Mouse (Mus musculus): Measurements from ENCODE around the gene Deaf1.
"Not testable (repeated sequence)": the region's sequence is repeated elsewhere in the genome, so short reads cannot be mapped to it uniquely, and the experiment has no call there.

Deaf1 gene

DNA sequence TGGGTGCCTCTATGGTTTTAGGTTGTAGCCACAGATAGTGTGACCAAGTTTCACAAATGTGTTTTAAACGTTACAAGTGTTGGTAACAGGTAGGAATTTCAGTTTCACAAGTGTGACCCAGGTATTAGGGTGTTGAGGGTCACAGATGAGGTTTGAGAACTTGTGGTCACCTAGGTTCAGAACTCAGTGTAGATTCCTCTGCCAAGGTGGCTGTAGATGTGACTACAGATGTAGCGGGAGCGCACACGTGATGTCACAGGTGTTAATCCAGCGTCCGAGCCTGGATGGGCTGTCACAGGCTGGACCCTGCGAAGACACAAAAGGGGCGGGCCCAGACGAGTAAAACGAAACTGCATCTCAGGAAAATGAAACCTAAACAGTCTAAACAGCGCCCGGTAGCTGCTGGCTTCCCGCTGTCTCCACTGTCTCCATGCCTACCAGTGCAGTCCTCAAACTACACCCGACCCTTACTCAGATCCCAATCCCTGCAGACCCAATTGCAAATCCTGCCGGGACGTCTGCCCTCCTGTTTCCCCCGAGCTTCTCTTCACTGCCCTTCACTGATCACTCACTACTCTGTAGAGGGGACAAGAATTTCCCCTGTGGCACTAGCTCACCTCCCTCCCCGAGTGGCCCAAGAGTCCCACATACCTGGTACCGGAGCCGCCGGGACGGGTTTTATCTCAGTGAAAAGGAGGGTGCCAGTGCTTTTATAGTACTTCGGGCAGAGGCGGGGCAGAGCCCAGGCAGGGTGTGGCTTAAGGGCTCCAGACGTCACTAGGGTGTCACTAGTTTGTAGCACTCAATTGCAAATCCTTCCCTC lies 61.5 kb downstream of the Deaf1 start, which contains the start of gene Irf7:
Gene Irf7 (minus strand): TSS at position 743 of the 823 bp plus-strand sequence.
- in situ Hi-C loops (cut with MboI; ENCODE audit: unreplicated experiment in 2 of 2) = loop anchor here (5.0 to 10.0 kb wide), 3 partner anchors 49 to 99 kb away; no protein-coding TSS in a partner anchor

DNA sequence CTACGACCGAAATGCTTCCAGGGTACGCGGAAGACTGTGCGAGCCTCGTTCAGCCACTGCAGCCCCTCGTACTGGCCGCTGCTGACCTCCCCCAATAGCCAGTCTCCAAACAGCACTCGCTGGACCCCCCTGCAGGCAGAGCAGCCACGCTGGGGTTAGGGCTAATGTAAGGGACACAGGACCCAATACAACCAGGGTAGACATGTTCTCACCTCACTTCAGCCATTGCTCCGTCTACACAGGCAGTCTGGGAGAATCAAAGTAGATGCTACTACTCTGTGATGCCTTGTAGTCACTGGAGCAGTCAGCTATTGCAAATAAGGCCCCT lies 62.1 kb downstream of the Deaf1 start:
- in situ Hi-C loops (cut with MboI; ENCODE audit: unreplicated experiment in 2 of 2) = loop anchor here (5.0 to 10.0 kb wide), 3 partner anchors 49 to 99 kb away; no protein-coding TSS in a partner anchor

DNA sequence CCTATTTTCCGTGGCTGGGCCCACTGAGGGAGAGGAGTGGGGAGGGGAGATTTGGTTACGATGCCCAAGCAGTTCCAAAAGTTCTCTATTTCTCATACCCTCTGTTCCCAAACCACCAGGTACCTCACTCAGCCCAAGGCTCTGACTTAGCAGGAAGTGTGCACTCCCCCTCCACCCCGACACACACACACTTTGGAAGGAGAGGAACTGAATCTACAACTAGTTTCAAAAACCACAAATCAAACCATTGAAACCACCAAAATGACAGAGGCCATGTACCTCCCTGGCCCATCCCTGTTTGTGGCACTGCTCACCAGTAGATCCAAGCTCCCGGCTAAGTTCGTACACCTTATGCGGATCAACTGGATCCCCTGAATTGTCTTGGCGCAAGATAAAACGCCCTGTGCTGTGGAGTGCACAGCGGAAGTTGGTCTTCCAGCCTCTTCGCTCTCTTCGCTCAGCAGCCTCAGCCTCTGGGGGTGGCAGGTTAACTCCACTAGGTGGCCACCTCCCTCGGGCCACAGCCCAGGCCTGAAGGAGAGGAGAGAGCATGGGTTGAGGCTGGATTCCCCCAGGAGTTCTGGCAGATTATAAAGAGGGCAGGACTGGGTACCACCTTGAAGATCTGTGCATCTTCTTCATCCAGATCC lies 62.6 kb downstream of the Deaf1 start:
- in situ Hi-C loops (cut with MboI; ENCODE audit: unreplicated experiment in 2 of 2) = loop anchor here (5.0 to 10.0 kb wide), 3 partner anchors 50 to 100 kb away; no protein-coding TSS in a partner anchor

DNA sequence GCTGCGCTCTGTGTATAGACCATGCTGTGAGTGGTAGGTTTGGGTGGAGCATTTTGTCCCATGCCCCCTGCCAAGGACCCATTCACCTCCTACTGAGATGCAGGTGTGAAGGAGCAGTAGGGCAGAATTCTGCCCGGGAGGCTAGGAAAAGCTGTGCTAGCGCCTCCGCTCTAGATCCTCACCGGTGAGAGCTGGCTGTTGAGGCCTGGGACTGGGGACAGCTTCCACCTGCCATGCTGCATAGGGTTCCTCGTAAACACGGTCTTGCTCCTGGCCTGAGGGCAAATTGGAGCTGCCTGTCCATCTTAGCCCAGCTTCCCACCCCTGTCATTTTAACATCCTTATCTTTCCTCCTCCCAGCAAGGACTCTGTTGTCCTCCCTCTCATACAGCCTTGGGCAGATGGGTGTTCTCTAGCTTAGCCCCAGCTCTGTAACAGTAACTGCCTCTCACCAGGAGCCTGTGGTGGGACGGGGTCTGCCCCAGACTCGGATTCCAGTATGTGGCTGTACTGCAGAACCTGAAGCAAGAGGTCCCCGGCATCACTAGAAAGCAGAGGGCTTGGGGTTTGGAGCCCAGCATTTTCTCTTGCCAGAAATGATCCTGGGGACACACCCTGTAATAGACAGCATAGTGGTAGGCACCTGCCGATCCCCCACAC lies 63.3 kb downstream of the Deaf1 start:
- in situ Hi-C loops (cut with MboI; ENCODE audit: unreplicated experiment in 2 of 2) = loop anchor here in 1 of 2 experiments (10.0 kb wide), 2 partner anchors 51 to 101 kb away; no protein-coding TSS in a partner anchor

DNA sequence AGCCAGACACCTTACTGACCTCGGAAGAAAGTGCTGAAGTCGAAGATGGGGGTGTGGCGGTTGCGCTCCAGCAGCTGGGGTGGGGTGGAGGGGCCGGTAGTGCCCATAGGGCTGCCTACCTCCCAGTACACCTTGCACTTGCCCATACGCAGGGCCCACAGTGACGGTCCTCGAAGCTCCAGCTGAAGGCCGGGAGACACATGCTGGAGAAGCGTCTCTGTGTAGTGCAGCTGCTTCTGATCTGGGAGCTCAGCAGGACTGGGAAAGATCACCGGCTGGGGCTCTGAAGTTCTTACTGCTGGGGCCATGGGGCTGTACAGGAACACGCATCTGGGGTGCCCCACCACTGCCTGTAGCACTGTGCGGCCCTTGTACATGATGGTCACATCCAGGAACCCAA lies 63.9 kb downstream of the Deaf1 start:
- in situ Hi-C loops (cut with MboI; ENCODE audit: unreplicated experiment in 2 of 2) = loop anchor here in 1 of 2 experiments (10.0 kb wide), 2 partner anchors 51 to 101 kb away; no protein-coding TSS in a partner anchor

DNA sequence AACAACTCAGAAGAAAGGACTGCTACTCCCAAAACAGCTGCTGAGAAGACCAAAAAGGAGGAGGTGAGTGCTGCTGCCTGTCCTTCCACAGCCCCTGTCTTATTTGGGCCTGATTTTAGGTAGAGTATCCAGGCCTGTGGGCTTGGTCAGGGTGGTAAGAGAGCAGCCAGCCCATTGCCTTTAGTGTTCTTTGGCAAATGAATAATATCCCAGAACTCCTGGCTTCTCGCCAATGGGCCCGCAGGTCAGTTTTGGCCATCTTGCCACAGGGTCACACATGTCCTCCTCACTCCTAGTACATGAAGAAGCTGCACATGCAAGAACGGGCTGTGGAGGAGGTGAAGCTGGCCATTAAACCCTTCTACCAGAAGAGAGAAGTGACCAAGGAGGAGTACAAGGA lies 66.0 kb downstream of the Deaf1 start:
- in situ Hi-C loops (cut with MboI; ENCODE audit: unreplicated experiment in 2 of 2) = loop anchor here in 1 of 2 experiments (10.0 kb wide), 2 partner anchors 53 to 103 kb away; no protein-coding TSS in a partner anchor

DNA sequence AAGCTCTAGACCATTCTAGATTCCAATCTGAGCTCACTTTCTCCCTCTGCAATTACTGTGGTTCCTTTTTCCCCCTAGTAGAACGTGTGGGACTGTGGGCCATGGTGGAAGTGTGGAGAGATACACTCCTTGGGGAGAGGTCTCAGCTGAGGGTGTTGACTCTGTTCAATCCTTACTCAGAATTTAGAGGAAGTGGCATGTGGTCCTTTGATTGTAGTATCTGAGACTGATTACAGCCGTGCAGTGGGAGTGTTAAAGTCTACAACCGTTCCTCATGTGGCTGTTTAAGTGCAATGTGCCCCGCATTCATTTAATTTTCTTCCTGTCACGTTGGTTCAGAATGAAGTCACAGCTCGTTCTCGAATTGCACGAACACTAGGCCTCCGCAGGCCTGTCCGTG lies 71.3 kb downstream of the Deaf1 start:
- in situ Hi-C loops (cut with MboI; ENCODE audit: unreplicated experiment in 2 of 2) = no loop called here

DNA sequence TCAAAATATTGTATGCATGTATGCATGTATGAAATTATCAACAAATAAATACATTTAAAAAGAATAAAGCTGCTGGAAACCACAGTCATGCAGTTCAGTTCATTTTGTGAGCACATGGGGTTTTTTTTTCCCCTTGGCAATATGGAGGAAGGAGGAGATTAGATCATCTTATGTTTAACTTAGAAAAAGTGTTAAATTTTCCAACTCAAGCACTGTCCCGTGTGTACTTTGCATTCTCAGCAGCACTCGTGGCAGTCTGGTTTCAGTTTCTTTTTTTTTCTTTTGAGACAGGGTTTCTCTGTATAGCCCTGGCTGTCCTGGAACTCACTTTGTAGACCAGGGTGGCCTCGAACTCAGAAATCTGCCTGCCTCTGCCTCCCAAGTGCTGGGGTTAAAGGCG lies 77.0 kb downstream of the Deaf1 start:
- in situ Hi-C loops (cut with MboI; ENCODE audit: unreplicated experiment in 2 of 2) = not testable (repeated sequence)

Data from v-Abl transformed pro-B cells (cell line).